In genomic region chr8:103955568-103956260, GRCm38 (mm10) we compare ENCODE assay signal across 24 mouse cellular contexts.
DNase-seq lines count a peak whose midpoint lies in the region; ATAC-seq and TF ChIP-seq lines count a peak whose summit lies in the region.
"Had no signal": no experiment of that assay in that cellular context is flagged by ENCODE, and none has a peak within 500 bp of the region (broad histone marks: within the 10 kb centered on the region; RNA-seq: fewer than 3 reads in every experiment).

No protein-coding gene starts in this region.

- H3K79me2 ChIP-seq in liver, adult 2 months (ENCODE audit: control insufficient read depth, insufficient read depth, low read length), result no peaks in the 10 kb centered on the region

- H3K27ac ChIP-seq in kidney, adult 2 months (ENCODE audit: insufficient read depth, low read depth, low read length), result no peak overlapping the region
- H3K27ac ChIP-seq in liver, adult 2 months (replicated peaks; ENCODE audit: insufficient read depth, low read depth, low read length), result no peak overlapping the region
- no peak overlapping the region for H3K27ac ChIP-seq in liver, embryonic 11.5 days (ENCODE audit: low read depth, low read length)
- H3K27ac ChIP-seq in intestine, embryonic 16.5 days (ENCODE audit: low read length), result no peak overlapping the region
- H3K27ac ChIP-seq in midbrain, embryonic 15.5 days, result no peak overlapping the region
- H3K27ac ChIP-seq: embryonic facial prominence, embryonic 13.5 days; embryonic facial prominence, embryonic 15.5 days; forebrain, embryonic 10.5 days; forebrain, embryonic 12.5 days had no signal

- no peaks in the 10 kb centered on the region for H3K9me3 ChIP-seq in liver, embryonic 11.5 days (ENCODE audit: control insufficient read depth, low read length)
- no peaks in the 10 kb centered on the region for H3K9me3 ChIP-seq in intestine, embryonic 16.5 days (ENCODE audit: control insufficient read depth, low read length)
- H3K9me3 ChIP-seq in midbrain, embryonic 15.5 days, result no peaks in the 10 kb centered on the region
- H3K9me3 ChIP-seq: embryonic facial prominence, embryonic 13.5 days; embryonic facial prominence, embryonic 15.5 days; forebrain, embryonic 10.5 days; forebrain, embryonic 12.5 days had no signal

- no peak overlapping the region for H3K9ac ChIP-seq in liver, adult 2 months (ENCODE audit: low read depth, low read length)
- no peak overlapping the region for H3K9ac ChIP-seq in liver, embryonic 11.5 days (ENCODE audit: low read depth, low read length)
- no peak overlapping the region for H3K9ac ChIP-seq in intestine, embryonic 16.5 days (ENCODE audit: low read depth, low read length)
- no peak overlapping the region for H3K9ac ChIP-seq in midbrain, embryonic 15.5 days
- H3K9ac ChIP-seq: embryonic facial prominence, embryonic 13.5 days; embryonic facial prominence, embryonic 15.5 days; forebrain, embryonic 12.5 days had no signal

- no peak for TF ChIP-seq CTCF in kidney, adult 2 months (conservative IDR thresholded peaks at IDR 0.05; ENCODE audit: insufficient read depth, insufficient read length, low read depth, low read length)
- TF ChIP-seq CTCF in liver, adult 2 months (IDR thresholded peaks at IDR 0.05; ENCODE audit: low read depth, low read length), result no peak

- ATAC-seq in liver, embryonic 11.5 days (replicated peaks; ENCODE audit: low FRiP score), result no peak
- ATAC-seq in intestine, embryonic 16.5 days, result peak; percentile 81
- ATAC-seq in midbrain, embryonic 15.5 days (replicated peaks), result no peak
- ATAC-seq: forebrain, embryonic 14.5 days had no signal

- no peak overlapping the region for H3K4me2 ChIP-seq in liver, embryonic 11.5 days
- H3K4me2 ChIP-seq in intestine, embryonic 16.5 days (ENCODE audit: low read depth, low read length), result no peak overlapping the region
- H3K4me2 ChIP-seq in midbrain, embryonic 15.5 days, result no peak overlapping the region
- H3K4me2 ChIP-seq: embryonic facial prominence, embryonic 13.5 days; embryonic facial prominence, embryonic 15.5 days; forebrain, embryonic 12.5 days had no signal

- no peak for TF ChIP-seq POLR2A in kidney, adult 2 months (IDR thresholded peaks at IDR 0.05; ENCODE audit: low read depth, low read length)
- TF ChIP-seq POLR2A in liver, adult 2 months (IDR thresholded peaks at IDR 0.05; ENCODE audit: extremely low read depth, insufficient read depth, low read length), result no peak

- H3K4me3 ChIP-seq in kidney, adult 2 months (ENCODE audit: insufficient read depth, low read depth, low read length), result no peak overlapping the region
- H3K4me3 ChIP-seq in liver, adult 2 months (ENCODE audit: insufficient read depth, low read depth, low read length), result no peak overlapping the region
- H3K4me3 ChIP-seq in liver, embryonic 11.5 days (ENCODE audit: low read depth, low read length), result no peak overlapping the region
- no peak overlapping the region for H3K4me3 ChIP-seq in intestine, embryonic 16.5 days (ENCODE audit: low read length)
- no peak overlapping the region for H3K4me3 ChIP-seq in midbrain, embryonic 15.5 days
- H3K4me3 ChIP-seq: embryonic facial prominence, embryonic 13.5 days; embryonic facial prominence, embryonic 15.5 days; erythroblast, embryonic 14.5 days; forebrain, embryonic 10.5 days; forebrain, embryonic 12.5 days had no signal

- no peaks in the 10 kb centered on the region for H3K36me3 ChIP-seq in kidney, adult 2 months (ENCODE audit: control insufficient read depth, insufficient read depth, low read length)
- no peaks in the 10 kb centered on the region for H3K36me3 ChIP-seq in liver, adult 2 months (ENCODE audit: control insufficient read depth, insufficient read depth, low read length)
- H3K36me3 ChIP-seq in liver, embryonic 11.5 days (ENCODE audit: control insufficient read depth, insufficient read depth, low read length), result no peaks in the 10 kb centered on the region
- no peaks in the 10 kb centered on the region for H3K36me3 ChIP-seq in intestine, embryonic 16.5 days (ENCODE audit: control insufficient read depth, insufficient read depth, low read length)
- H3K36me3 ChIP-seq in midbrain, embryonic 15.5 days (replicated peaks), result no peaks in the 10 kb centered on the region
- H3K36me3 ChIP-seq: embryonic facial prominence, embryonic 13.5 days; embryonic facial prominence, embryonic 15.5 days; forebrain, embryonic 10.5 days; forebrain, embryonic 12.5 days had no signal

- DNase-seq in kidney, adult 2 months, result peak; percentile 30
- no peak for DNase-seq in kidney, postnatal 25 days
- peak; percentile 47 for DNase-seq in kidney, adult 9 months
- no peak for DNase-seq in kidney, postnatal 14 days
- DNase-seq in liver, adult 2 months (ENCODE audit: extremely low read depth, low read depth, low spot score), result peak; percentile 89
- DNase-seq in liver, embryonic 11.5 days (ENCODE audit: low spot score), result no peak
- DNase-seq: adrenal gland, adult 2 months; adrenal gland, postnatal 10 days; adrenal gland, postnatal 25 days; cerebellum, adult 11 months; cerebellum, adult 18-20 months; cerebellum, adult 8-10 months; cerebellum, adult 9-11 months; cerebellum, postnatal 14 days; cerebellum, postnatal 36 days; embryo, embryonic 11 days had no signal

- H3K4me1 ChIP-seq in kidney, adult 2 months (ENCODE audit: control insufficient read depth, insufficient read depth, low read length), result no peaks in the 10 kb centered on the region
- H3K4me1 ChIP-seq in liver, adult 2 months (ENCODE audit: control insufficient read depth, insufficient read depth, low read length), result peaks cover 6% of the 10 kb centered on the region; the same call in 1 of the 2 replicates
- H3K4me1 ChIP-seq in liver, embryonic 11.5 days (replicated peaks; ENCODE audit: control insufficient read depth, insufficient read depth, low read length), result no peaks in the 10 kb centered on the region
- no peaks in the 10 kb centered on the region for H3K4me1 ChIP-seq in intestine, embryonic 16.5 days (ENCODE audit: control insufficient read depth, insufficient read depth, low read length)
- H3K4me1 ChIP-seq in midbrain, embryonic 15.5 days, result no peaks in the 10 kb centered on the region
- H3K4me1 ChIP-seq: embryonic facial prominence, embryonic 13.5 days; embryonic facial prominence, embryonic 15.5 days; forebrain, embryonic 10.5 days; forebrain, embryonic 12.5 days had no signal

- no peaks in the 10 kb centered on the region for H3K27me3 ChIP-seq in kidney, adult 2 months (replicated peaks; ENCODE audit: control insufficient read depth, insufficient read depth, low read length)
- H3K27me3 ChIP-seq in liver, adult 2 months (ENCODE audit: control insufficient read depth, insufficient read depth, low read length), result no peaks in the 10 kb centered on the region
- no peaks in the 10 kb centered on the region for H3K27me3 ChIP-seq in liver, embryonic 11.5 days (replicated peaks; ENCODE audit: control insufficient read depth, insufficient read depth, low read length)
- no peaks in the 10 kb centered on the region for H3K27me3 ChIP-seq in intestine, embryonic 16.5 days (replicated peaks; ENCODE audit: control insufficient read depth, insufficient read depth, low read length)
- H3K27me3 ChIP-seq in midbrain, embryonic 15.5 days (replicated peaks), result no peaks in the 10 kb centered on the region
- H3K27me3 ChIP-seq: embryonic facial prominence, embryonic 13.5 days; embryonic facial prominence, embryonic 15.5 days; forebrain, embryonic 12.5 days had no signal

- WGBS in kidney, adult 2 months, result 63% methylated on average over 4 of the region's 4 CpGs
- WGBS in liver, adult 2 months, result 50% methylated on average over 4 of the region's 4 CpGs
- 72% methylated on average over 4 of the region's 4 CpGs for WGBS in liver, embryonic 11.5 days
- 67% methylated on average over 4 of the region's 4 CpGs for WGBS in intestine, embryonic 16.5 days
- 92% methylated on average over 4 of the region's 4 CpGs for WGBS in midbrain, embryonic 15.5 days

Comparison
In these comparisons a context has a peak if more than half of its experiments do, and no peak if none do; other contexts are left out.
1. DNase-seq: peak in kidney, adult 2 months (single experiment), kidney, adult 9 months (single experiment) and liver, adult 2 months (single experiment); none in kidney, postnatal 25 days (0 of 2), kidney, postnatal 14 days (single experiment) and liver, embryonic 11.5 days (single experiment).